Mouse (Mus musculus): Measurements from ENCODE around the gene Sfmbt1. TPM values are rescaled to one million over a fixed set of nuclear protein-coding genes. Genes with fewer than 3 reads are reported as not detected.

The Sfmbt1 gene
- polyA plus RNA-seq (2014; fragmentation: Illumina TruSeq; extraction: RNeasy Lipid Tissue Mini Kit (QIAGEN cat#74804)) = 23.0 TPM

DNA sequence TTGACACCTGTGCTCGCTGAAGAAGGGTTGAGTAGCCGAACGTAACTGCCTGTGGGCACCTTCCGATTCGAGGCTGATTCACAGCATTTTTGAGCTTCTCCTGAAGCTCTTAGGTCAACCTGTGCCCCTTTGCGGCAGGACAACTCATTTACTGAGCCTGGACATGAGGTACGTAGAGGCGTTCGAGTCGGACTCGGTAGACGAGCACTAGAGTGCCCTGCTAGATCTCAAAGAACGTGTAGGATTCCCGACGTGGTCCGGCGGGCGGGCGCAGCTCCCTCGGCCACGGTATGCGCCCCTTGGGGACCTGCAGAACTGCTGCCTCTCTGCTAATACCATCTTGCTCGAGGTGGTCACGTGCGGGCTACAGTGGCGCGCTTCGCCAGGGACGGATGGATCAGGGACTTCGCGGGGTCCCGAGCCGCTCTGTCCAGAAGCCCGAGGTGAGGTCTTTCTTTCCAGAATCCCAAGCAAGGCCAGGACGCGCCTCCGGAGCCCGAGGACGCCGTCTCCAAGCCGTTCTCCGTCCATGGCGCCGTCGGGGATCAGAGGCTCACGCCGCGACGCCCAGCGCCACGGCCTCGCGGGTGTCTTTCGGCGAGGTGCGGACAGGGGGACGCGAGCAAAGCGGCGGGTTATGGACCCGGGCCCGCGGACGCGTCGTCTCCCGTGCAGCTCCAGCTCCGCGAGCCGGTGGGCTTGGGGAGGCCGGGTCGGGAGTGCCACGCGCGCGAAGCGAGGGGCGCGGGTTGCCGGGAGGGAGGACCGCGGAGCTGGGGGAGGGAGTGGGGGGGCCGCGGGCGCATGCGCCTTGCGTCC is at the start of gene Sfmbt1:
Gene Sfmbt1, plus strand, starts transcription at position 51 of the 819 bp plus-strand sequence.

DNA sequence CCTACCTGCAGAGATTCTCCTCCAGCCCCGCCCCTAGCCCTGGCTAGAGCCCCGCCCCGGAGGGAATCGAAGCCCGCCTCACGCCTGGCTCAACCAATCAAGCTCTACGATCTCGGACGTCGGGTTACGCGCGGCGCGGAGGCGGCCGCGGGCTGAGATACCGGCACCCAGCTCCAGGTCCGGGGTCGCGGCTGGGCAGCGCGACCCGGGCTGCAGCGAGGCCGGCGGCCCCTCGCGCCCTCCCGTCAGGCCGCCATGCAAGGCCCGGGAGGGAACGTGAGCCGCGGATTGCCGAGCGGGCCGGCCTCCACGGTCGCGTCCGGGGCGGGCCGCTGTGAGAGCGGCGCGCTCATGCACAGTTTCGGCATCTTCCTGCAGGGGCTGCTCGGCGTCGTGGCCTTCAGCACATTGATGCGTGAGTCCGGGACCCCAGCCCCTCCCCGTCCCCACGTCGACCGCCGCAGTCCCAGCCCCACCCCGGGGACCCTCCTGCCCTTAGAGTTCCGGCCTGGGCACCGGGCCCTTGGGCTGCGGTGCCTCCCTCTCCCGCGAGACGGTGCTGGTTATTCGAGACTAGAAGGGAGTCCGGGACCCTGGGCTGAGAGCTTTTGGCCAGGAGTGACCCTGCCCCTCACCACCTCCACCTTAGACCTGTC is 111.0 kb downstream of the Sfmbt1 start, which contains the start of gene Tmem110:
Gene Tmem110, plus strand, starts transcription at position 115 of the 656 bp plus-strand sequence.

Other genes starting within 250 kb of the Sfmbt1 start
- gene Dcp1a, start 235.3 kb upstream of the Sfmbt1 start, polyA plus RNA-seq (2014; fragmentation: Illumina TruSeq; extraction: RNeasy Lipid Tissue Mini Kit (QIAGEN cat#74804)) = 18.4 TPM
- 12.2 TPM for gene Cacna1d, start 223.4 kb upstream of the Sfmbt1 start, polyA plus RNA-seq (2014; fragmentation: Illumina TruSeq; extraction: RNeasy Lipid Tissue Mini Kit (QIAGEN cat#74804))
- 1.0 TPM for gene Tkt, start 166.5 kb upstream of the Sfmbt1 start, polyA plus RNA-seq (2014; fragmentation: Illumina TruSeq; extraction: RNeasy Lipid Tissue Mini Kit (QIAGEN cat#74804))
- gene Prkcd, start 88.6 kb upstream of the Sfmbt1 start, polyA plus RNA-seq (2014; fragmentation: Illumina TruSeq; extraction: RNeasy Lipid Tissue Mini Kit (QIAGEN cat#74804)) = 33.5 TPM
- gene Rft1, start 60.5 kb upstream of the Sfmbt1 start, polyA plus RNA-seq (2014; fragmentation: Illumina TruSeq; extraction: RNeasy Lipid Tissue Mini Kit (QIAGEN cat#74804)) = 24.8 TPM
- gene Tmem110, start 110.7 kb downstream of the Sfmbt1 start, polyA plus RNA-seq (2014; fragmentation: Illumina TruSeq; extraction: RNeasy Lipid Tissue Mini Kit (QIAGEN cat#74804)) = 8.4 TPM
- 4.1 TPM for gene Mustn1, start 164.4 kb downstream of the Sfmbt1 start, polyA plus RNA-seq (2014; fragmentation: Illumina TruSeq; extraction: RNeasy Lipid Tissue Mini Kit (QIAGEN cat#74804))
- not detected for gene Itih4, start 171.6 kb downstream of the Sfmbt1 start, polyA plus RNA-seq (2014; fragmentation: Illumina TruSeq; extraction: RNeasy Lipid Tissue Mini Kit (QIAGEN cat#74804))
- 1.3 TPM for gene Itih3, start 208.9 kb downstream of the Sfmbt1 start, polyA plus RNA-seq (2014; fragmentation: Illumina TruSeq; extraction: RNeasy Lipid Tissue Mini Kit (QIAGEN cat#74804))
- gene Itih1, start 228.4 kb downstream of the Sfmbt1 start, polyA plus RNA-seq (2014; fragmentation: Illumina TruSeq; extraction: RNeasy Lipid Tissue Mini Kit (QIAGEN cat#74804)) = not detected
- gene Nek4, start 236.5 kb downstream of the Sfmbt1 start, polyA plus RNA-seq (2014; fragmentation: Illumina TruSeq; extraction: RNeasy Lipid Tissue Mini Kit (QIAGEN cat#74804)) = 22.2 TPM

Measured in ovary, adult 10 weeks (tissue).